Mouse (Mus musculus) urinary bladder, postnatal 25 days (tissue): ENCODE measurements around the gene Ctf2.
"Not testable (repeated sequence)": the region's sequence is repeated elsewhere in the genome, so short reads cannot be mapped to it uniquely, and the experiment has no call there.

ENCODE experiments used
- DNase-seq: peaks from one replicate; pipeline ENCODE4 v3.0.0; 2022; ENCODE audit warnings: low spot score

Gene Ctf2

GRCm38 (mm10) chr7:127714816-127715215 lies 17.1 kb downstream of the Ctf2 start:
- DNase-seq: no peak

GRCm38 (mm10) chr7:127712461-127713385 lies 19.2 kb downstream of the Ctf2 start, which contains the start of gene Ctf1:
Ctf1 (plus strand) TSS chr7:127712736.
- DNase-seq: peak; percentile 58

- no peak for DNase-seq
Measured at GRCm38 (mm10) chr7:127711456-127711855, 20.5 kb downstream of the Ctf2 start.

GRCm38 (mm10) chr7:127711031-127711430 lies 20.9 kb downstream of the Ctf2 start:
- no peak for DNase-seq

- no peak for DNase-seq
Measured at GRCm38 (mm10) chr7:127709261-127709979, 22.5 kb downstream of the Ctf2 start.

- peak; percentile 86 for DNase-seq
Measured at GRCm38 (mm10) chr7:127708207-127709078, 23.5 kb downstream of the Ctf2 start, which contains the start of gene Bcl7c. Bcl7c (minus strand) TSS chr7:127708933.

GRCm38 (mm10) chr7:127707957-127708206 lies 24.1 kb downstream of the Ctf2 start:
- DNase-seq: no peak

GRCm38 (mm10) chr7:127707045-127707956 lies 24.7 kb downstream of the Ctf2 start:
- DNase-seq: no peak

GRCm38 (mm10) chr7:127705706-127706105 lies 26.3 kb downstream of the Ctf2 start:
- no peak for DNase-seq

- no peak for DNase-seq
Measured at GRCm38 (mm10) chr7:127704598-127704997, 27.4 kb downstream of the Ctf2 start.

GRCm38 (mm10) chr7:127703561-127704178 lies 28.3 kb downstream of the Ctf2 start:
- DNase-seq: no peak

- no peak for DNase-seq
Measured at GRCm38 (mm10) chr7:127700712-127701331, 31.1 kb downstream of the Ctf2 start.

- no peak for DNase-seq
Measured at GRCm38 (mm10) chr7:127698986-127699385, 33.0 kb downstream of the Ctf2 start.

GRCm38 (mm10) chr7:127693730-127694129 lies 38.2 kb downstream of the Ctf2 start:
- DNase-seq: not testable (repeated sequence)

GRCm38 (mm10) chr7:127693290-127693689 lies 38.7 kb downstream of the Ctf2 start:
- no peak for DNase-seq

- peak; percentile 75 for DNase-seq
Measured at GRCm38 (mm10) chr7:127691221-127691989, 40.6 kb downstream of the Ctf2 start.

GRCm38 (mm10) chr7:127689626-127690280 lies 42.2 kb downstream of the Ctf2 start:
- no peak for DNase-seq

GRCm38 (mm10) chr7:127688935-127689334 lies 43.0 kb downstream of the Ctf2 start:
- DNase-seq: no peak
